Mouse (Mus musculus) ES-Bruce4 (cell line): ENCODE results near the gene Rhbg.

Experiments
- CTCF ChIP-seq: IDR thresholded peaks from one replicate; pipeline ENCODE4 v1.8.1; 2011; ENCODE audit warnings: low read depth, low read length
- EP300 ChIP-seq: IDR thresholded peaks from 2 replicates; pipeline ENCODE4 v1.6.1; 2011; ENCODE audit warnings: low read depth, low read length; ENCODE audit not compliant: insufficient read depth
- POLR2A ChIP-seq: IDR thresholded peaks from one replicate; pipeline ENCODE4 v1.8.1; 2011; ENCODE audit warnings: low read length; ENCODE audit not compliant: insufficient read depth

DNA sequence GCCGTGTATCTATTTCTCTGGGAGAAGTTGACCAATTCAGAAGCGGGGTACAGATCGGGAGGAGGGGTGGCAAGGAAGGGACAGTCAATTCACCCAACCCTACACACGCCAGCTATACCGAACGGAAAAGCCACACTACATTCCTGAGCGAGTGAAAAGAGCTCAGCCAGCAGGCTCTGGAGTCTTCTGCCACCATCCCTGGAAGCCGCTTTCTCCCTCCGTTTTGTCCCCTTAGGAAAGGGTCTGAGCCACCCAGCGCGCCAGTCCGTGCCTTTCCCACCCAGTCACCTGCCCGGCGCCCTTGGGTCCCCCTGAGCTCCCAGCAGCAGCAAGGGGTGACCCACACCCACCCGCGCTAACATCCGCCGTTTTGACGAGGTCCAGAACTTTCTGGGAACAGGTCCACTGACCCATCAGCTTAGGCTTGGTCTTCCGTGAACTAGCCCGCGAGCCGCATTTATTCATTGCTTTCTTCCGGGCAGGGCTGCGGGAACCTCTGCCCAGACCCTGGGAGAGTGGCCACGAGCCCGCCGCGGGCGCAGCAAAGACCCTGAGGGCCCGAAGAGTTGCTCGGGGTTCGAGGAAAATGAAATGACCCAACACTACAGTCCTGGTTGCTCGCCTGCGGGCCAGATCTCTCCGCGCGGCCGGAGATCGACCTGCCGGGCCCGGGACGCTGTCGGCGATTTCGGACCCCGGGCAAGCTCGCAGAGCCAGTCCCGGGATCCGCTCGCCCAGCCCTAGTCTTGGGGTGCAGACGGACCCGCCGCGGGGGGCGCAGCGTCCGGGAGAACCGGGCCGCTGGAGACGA is 54.1 kb downstream of the Rhbg start:
- TF ChIP-seq CTCF (no peak), POLR2A (no peak), EP300 (no peak)
